Mouse (Mus musculus) frontal cortex, postnatal 14 days (tissue): ENCODE measurements around the gene Gdpd5.
"Not testable (repeated sequence)": the region's sequence is repeated elsewhere in the genome, so short reads cannot be mapped to it uniquely, and the experiment has no call there.

Source experiments
- DNase-seq, 2 experiments: peaks; one replicate each; pipeline ENCODE4 v3.0.0; 2022; ENCODE audit warnings: low spot score in 2 of 2

Gdpd5 gene

GRCm38 (mm10) chr7:99474836-99475561 lies 93.8 kb downstream of the Gdpd5 start:
- DNase-seq: no peak

GRCm38 (mm10) chr7:99475562-99475911 lies 94.3 kb downstream of the Gdpd5 start:
- no peak for DNase-seq

GRCm38 (mm10) chr7:99476558-99477114 lies 95.4 kb downstream of the Gdpd5 start:
- no peak for DNase-seq

GRCm38 (mm10) chr7:99477235-99477634 lies 96.0 kb downstream of the Gdpd5 start:
- DNase-seq: no peak

GRCm38 (mm10) chr7:99482637-99483036 lies 101.4 kb downstream of the Gdpd5 start:
- no peak for DNase-seq

- DNase-seq: peak; percentile 92 to 94
These were observed 102.2 kb downstream of the Gdpd5 start, which contains the start of gene Rps3 for GRCm38 (mm10) chr7:99483271-99483923. Gene Rps3, minus strand, starts transcription at chr7:99483738.

GRCm38 (mm10) chr7:99483924-99484319 lies 102.7 kb downstream of the Gdpd5 start:
- DNase-seq: no peak

- DNase-seq: no peak
These were observed 103.5 kb downstream of the Gdpd5 start for GRCm38 (mm10) chr7:99484679-99485078.

GRCm38 (mm10) chr7:99489708-99490107 lies 108.5 kb downstream of the Gdpd5 start:
- DNase-seq: no peak

- no peak for DNase-seq
These were observed 117.9 kb downstream of the Gdpd5 start for GRCm38 (mm10) chr7:99499128-99499527.

- peak; percentile 69 to 79 for DNase-seq
These were observed 119.0 kb downstream of the Gdpd5 start for GRCm38 (mm10) chr7:99500201-99500600.

GRCm38 (mm10) chr7:99500655-99501054 lies 119.4 kb downstream of the Gdpd5 start:
- DNase-seq: no peak

- no peak for DNase-seq
These were observed 119.9 kb downstream of the Gdpd5 start for GRCm38 (mm10) chr7:99501148-99501547.

- DNase-seq: no peak
These were observed 123.3 kb downstream of the Gdpd5 start for GRCm38 (mm10) chr7:99504556-99504955.

- DNase-seq: not testable (repeated sequence)
These were observed 127.0 kb downstream of the Gdpd5 start for GRCm38 (mm10) chr7:99508187-99508586.

GRCm38 (mm10) chr7:99510087-99510501 lies 128.9 kb downstream of the Gdpd5 start:
- peak; percentile 43 to 59 for DNase-seq
